Mouse (Mus musculus) embryonic stem cell, embryonic (primary cell): Measurements from ENCODE around the gene Rps29.

ENCODE experiments used
- CTCF ChIA-PET, 4 experiments: fragments of 300-600 bp in 2 of 4; fragments of 350-600 bp in 2 of 4; sonication (Branson Sonifier 250); formaldehyde crosslinking; loops; one replicate each; lab custom pipeline; 2022; ENCODE audit warnings: inconsistent platforms in 2 of 4; lab: Charles Lee
- POLR2A ChIA-PET, 4 experiments: fragments of 300-600 bp in 2 of 4; fragments of 350-600 bp in 2 of 4; sonication (Branson Sonifier 250); formaldehyde crosslinking; loops; one replicate each; lab custom pipeline; 2022; ENCODE audit warnings: antibody characterized with exemption in 4 of 4, inconsistent platforms in 1 of 4; lab: Charles Lee

Gene Rps29

GRCm38 (mm10) chr12:69158765-69159577 lies at the start of gene Rps29:
Gene Rps29, minus strand, starts transcription at chr12:69159186.
- ChIA-PET POLR2A (interaction anchor here (0.6 to 4.9 kb wide), 72 partner anchors 9 to 1857 kb away, joined by 3 to 96 read pairs (median 4); partner anchors contain the start of genes Gm49383 (in 3 of the 4), Lrr1 (in 3 of the 4), Atp5s (in 2 of the 4) and L2hgdh (in 2 of the 4)), CTCF (interaction anchor here in 2 of 4 experiments (0.8 to 1.8 kb wide), 6 partner anchors 10 to 32 kb away, joined by 3 to 6 read pairs (median 4); partner anchors contain the start of gene Lrr1 (in 1 of the 2))

GRCm38 (mm10) chr12:69208520-69208919 lies 49.5 kb upstream of the Rps29 start:
- POLR2A ChIA-PET, result interaction anchor here in 1 of 4 experiments (1.2 to 1.3 kb wide), 2 partner anchors 12 to 20 kb away, joined by 4 to 6 read pairs; partner anchors contain the start of gene Gm49383
- CTCF ChIA-PET, result no interaction called here

GRCm38 (mm10) chr12:69207926-69208325 lies 48.9 kb upstream of the Rps29 start:
- ChIA-PET POLR2A (interaction anchor here in 2 of 4 experiments (0.9 to 1.3 kb wide), 4 partner anchors 11 to 49 kb away, joined by 3 to 6 read pairs (median 4); partner anchors contain the start of genes Gm49383 (in 2 of the 2) and Rps29 (in 1 of the 2)), CTCF (interaction anchor here in 1 of 4 experiments (0.6 kb wide), 1 partner anchor 658 kb away, joined by 3 read pairs; no protein-coding TSS in a partner anchor)

- ChIA-PET CTCF (interaction anchor here in 1 of 4 experiments (0.6 kb wide), 1 partner anchor 659 kb away, joined by 3 read pairs; no protein-coding TSS in a partner anchor), POLR2A (interaction anchor here in 2 of 4 experiments (0.9 to 1.3 kb wide), 5 partner anchors 10 to 48 kb away, joined by 3 to 6 read pairs (median 3); partner anchors contain the start of genes Gm49383 (in 2 of the 2), Mgat2 (in 1 of the 2) and Rps29 (in 1 of the 2))
Measured at GRCm38 (mm10) chr12:69207396-69207795, 48.4 kb upstream of the Rps29 start.

- ChIA-PET CTCF (interaction anchor here in 2 of 4 experiments (0.6 to 0.7 kb wide), 3 partner anchors 10 to 73 kb away, joined by 3 read pairs; no protein-coding TSS in a partner anchor), POLR2A (interaction anchor here in 2 of 4 experiments (0.6 to 1.0 kb wide), 5 partner anchors 9 to 212 kb away, joined by 3 to 5 read pairs (median 4); partner anchors contain the start of gene Rps29 (in 1 of the 2))
Measured at GRCm38 (mm10) chr12:69204052-69204833, 45.3 kb upstream of the Rps29 start, which contains the start of gene Gm49384. Gene Gm49384, minus strand, starts transcription at chr12:69204267.

GRCm38 (mm10) chr12:69198985-69199384 lies 40.0 kb upstream of the Rps29 start:
- ChIA-PET POLR2A (interaction anchor here in 2 of 4 experiments (1.2 to 4.8 kb wide), 7 partner anchors 11 to 41 kb away, joined by 3 to 32 read pairs (median 15); partner anchors contain the start of genes Mgat2 (in 2 of the 2), Lrr1 (in 1 of the 2), Pole2 (in 1 of the 2) and Rpl36al (in 1 of the 2)), CTCF (interaction anchor here in 1 of 4 experiments (0.6 kb wide), 1 partner anchor 173 kb away, joined by 3 read pairs; the partner anchor contains the start of gene Arf6)

- ChIA-PET POLR2A (interaction anchor here in 3 of 4 experiments (1.2 to 4.8 kb wide), 12 partner anchors 9 to 101 kb away, joined by 3 to 32 read pairs (median 6); partner anchors contain the start of genes Mgat2 (in 2 of the 3), Rps29 (in 2 of the 3), Lrr1 (in 1 of the 3) and Rpl36al (in 1 of the 3)), CTCF (interaction anchor here in 1 of 4 experiments (1.5 kb wide), 1 partner anchor 14 kb away, joined by 6 read pairs; the partner anchor contains the start of genes Mgat2 and Rpl36al)
Measured at GRCm38 (mm10) chr12:69198164-69198535, 39.2 kb upstream of the Rps29 start, which contains the start of gene Dnaaf2. Gene Dnaaf2, minus strand, starts transcription at chr12:69198429.

GRCm38 (mm10) chr12:69197378-69198163 lies 38.6 kb upstream of the Rps29 start:
- POLR2A ChIA-PET, result interaction anchor here in 3 of 4 experiments (0.6 to 4.8 kb wide), 34 partner anchors 9 to 532 kb away, joined by 3 to 32 read pairs (median 4); partner anchors contain the start of genes Mgat2 (in 3 of the 3), Rps29 (in 3 of the 3), Lrr1 (in 2 of the 3) and Rpl36al (in 2 of the 3)

GRCm38 (mm10) chr12:69196444-69197377 lies 37.7 kb upstream of the Rps29 start, which contains the start of gene Gm49383:
Gene Gm49383, minus strand, starts transcription at chr12:69197104.
- ChIA-PET CTCF (interaction anchor here in 1 of 4 experiments (0.6 to 1.5 kb wide), 7 partner anchors 12 to 90 kb away, joined by 3 to 6 read pairs (median 3); partner anchors contain the start of genes Mgat2 and Rpl36al), POLR2A (interaction anchor here in 3 of 4 experiments (0.6 to 4.8 kb wide), 36 partner anchors 8 to 533 kb away, joined by 3 to 32 read pairs (median 3); partner anchors contain the start of genes Mgat2 (in 3 of the 3), Rps29 (in 3 of the 3), Lrr1 (in 2 of the 3) and Rpl36al (in 2 of the 3))

More at GRCm38 (mm10) chr12:69197378-69198163, 38.6 kb upstream of the Rps29 start:
- CTCF ChIA-PET, result interaction anchor here in 1 of 4 experiments (0.6 to 1.5 kb wide), 6 partner anchors 12 to 90 kb away, joined by 3 to 6 read pairs (median 3); partner anchors contain the start of genes Mgat2 and Rpl36al

- ChIA-PET POLR2A (interaction anchor here in 2 of 4 experiments (1.0 to 2.0 kb wide), 4 partner anchors 9 to 36 kb away, joined by 5 to 12 read pairs (median 6); partner anchors contain the start of genes Mgat2 (in 2 of the 2) and Rpl36al (in 2 of the 2)), CTCF (no interaction called here)
Measured at GRCm38 (mm10) chr12:69192637-69193036, 33.7 kb upstream of the Rps29 start.

GRCm38 (mm10) chr12:69191396-69191795 lies 32.4 kb upstream of the Rps29 start:
- CTCF ChIA-PET, result interaction anchor here in 1 of 4 experiments (0.6 to 0.7 kb wide), 2 partner anchors 60 to 328 kb away, joined by 3 to 5 read pairs; no protein-coding TSS in a partner anchor
- POLR2A ChIA-PET, result interaction anchor here in 3 of 4 experiments (0.6 to 1.4 kb wide), 7 partner anchors 11 to 35 kb away, joined by 3 to 5 read pairs (median 4); partner anchors contain the start of genes Lrr1 (in 1 of the 3) and Rps29 (in 1 of the 3)

- ChIA-PET POLR2A (no interaction called here), CTCF (no interaction called here)
Measured at GRCm38 (mm10) chr12:69190522-69190921, 31.5 kb upstream of the Rps29 start.

GRCm38 (mm10) chr12:69190074-69190473 lies 31.1 kb upstream of the Rps29 start:
- ChIA-PET POLR2A (interaction anchor here in 1 of 4 experiments (1.1 kb wide), 1 partner anchor 22 kb away, joined by 3 read pairs; the partner anchor contains the start of gene Lrr1), CTCF (no interaction called here)

GRCm38 (mm10) chr12:69186811-69187471 lies 28.0 kb upstream of the Rps29 start:
- CTCF ChIA-PET, result no interaction called here
- POLR2A ChIA-PET, result interaction anchor here in 3 of 4 experiments (0.7 to 2.7 kb wide), 12 partner anchors 10 to 177 kb away, joined by 3 to 11 read pairs (median 4); partner anchors contain the start of genes Gm49383 (in 3 of the 3), Lrr1 (in 1 of the 3) and Rps29 (in 1 of the 3)
